Mouse (Mus musculus) liver, adult (tissue): ENCODE measurements around the gene Mcur1.
A peak's percentile ranks its signal among the peaks of the same experiment; 100 is the strongest.

Source experiments
- GATA4 ChIP-seq: IDR thresholded peaks from 2 replicates; pipeline ENCODE4 v1.6.1; 2014; ENCODE audit warnings: mild to moderate bottlenecking, low read length; ENCODE audit not compliant: insufficient replicate concordance

Mcur1 gene

GRCm38 (mm10) chr13:43549078-43549698 lies 10.8 kb downstream of the Mcur1 start:
- no peak for TF ChIP-seq GATA4

GRCm38 (mm10) chr13:43548617-43549016 lies 11.4 kb downstream of the Mcur1 start:
- TF ChIP-seq GATA4 = no peak; the same call in 1 of the 2 replicates

- no peak; the same call in 1 of the 2 replicates for TF ChIP-seq GATA4
These were observed 13.1 kb downstream of the Mcur1 start for GRCm38 (mm10) chr13:43546861-43547260.

GRCm38 (mm10) chr13:43540205-43540815 lies 19.7 kb downstream of the Mcur1 start:
- TF ChIP-seq GATA4 = no peak

- no peak for TF ChIP-seq GATA4
These were observed 20.6 kb downstream of the Mcur1 start for GRCm38 (mm10) chr13:43539409-43539808.

GRCm38 (mm10) chr13:43537854-43538253 lies 22.1 kb downstream of the Mcur1 start:
- no peak for TF ChIP-seq GATA4

- no peak for TF ChIP-seq GATA4
These were observed 26.0 kb downstream of the Mcur1 start for GRCm38 (mm10) chr13:43534015-43534414.

- TF ChIP-seq GATA4 = no peak
These were observed 28.9 kb downstream of the Mcur1 start for GRCm38 (mm10) chr13:43530832-43531693.

GRCm38 (mm10) chr13:43530129-43530831 lies 29.7 kb downstream of the Mcur1 start:
- TF ChIP-seq GATA4 = peak; percentile 78; the same call in 1 of the 2 replicates

- TF ChIP-seq GATA4 = no peak
These were observed 33.7 kb downstream of the Mcur1 start for GRCm38 (mm10) chr13:43526289-43526688.

- TF ChIP-seq GATA4 = no peak
These were observed 34.4 kb downstream of the Mcur1 start for GRCm38 (mm10) chr13:43525363-43526134.

GRCm38 (mm10) chr13:43524491-43525362 lies 35.3 kb downstream of the Mcur1 start:
- no peak for TF ChIP-seq GATA4

GRCm38 (mm10) chr13:43523906-43524480 lies 36.0 kb downstream of the Mcur1 start:
- no peak for TF ChIP-seq GATA4
